Mouse (Mus musculus): ENCODE measurements around the gene Gfi1b. TPM values are rescaled to one million over a fixed set of nuclear protein-coding genes. Genes with fewer than 3 reads are reported as not detected.
A peak's percentile ranks its signal among the peaks of the same experiment; 100 is the strongest.

Gene Gfi1b
- polyA plus RNA-seq, 1 experiment, result 0.55 TPM

GRCm38 (mm10) chr2:28616874-28617273, 4.9 kb downstream of the Gfi1b start:
- no peak overlapping the region for H3K27ac ChIP-seq (ENCODE audit: insufficient read depth, low read depth, low read length)
- no peak overlapping the region for H3K4me3 ChIP-seq (ENCODE audit: insufficient read depth, low read length)
- no peak for TF ChIP-seq CTCF (IDR thresholded peaks at IDR 0.05; ENCODE audit: low read depth, low read length)
- TF ChIP-seq POLR2A (IDR thresholded peaks at IDR 0.05; ENCODE audit: borderline replicate concordance, low read depth, low read length), result no peak
- peaks cover 13% of the 10 kb centered on the region for H3K4me1 ChIP-seq (ENCODE audit: control insufficient read depth, insufficient read depth, low read length)

- no peak overlapping the region for H3K27ac ChIP-seq (ENCODE audit: insufficient read depth, low read depth, low read length)
- H3K4me3 ChIP-seq (ENCODE audit: insufficient read depth, low read length), result no peak overlapping the region
- TF ChIP-seq POLR2A (IDR thresholded peaks at IDR 0.05; ENCODE audit: borderline replicate concordance, low read depth, low read length) (no peak), CTCF (IDR thresholded peaks at IDR 0.05; ENCODE audit: low read depth, low read length) (peak; percentile 23; the same call in 1 of the 2 replicates)
- H3K4me1 ChIP-seq (ENCODE audit: control insufficient read depth, insufficient read depth, low read length), result peaks cover 18% of the 10 kb centered on the region
Observed at GRCm38 (mm10) chr2:28616358-28616757, 5.4 kb downstream of the Gfi1b start.

GRCm38 (mm10) chr2:28613599-28613998, 8.2 kb downstream of the Gfi1b start:
- H3K4me3 ChIP-seq (ENCODE audit: insufficient read depth, low read length), result no peak overlapping the region
- TF ChIP-seq CTCF (IDR thresholded peaks at IDR 0.05; ENCODE audit: low read depth, low read length) (no peak), POLR2A (IDR thresholded peaks at IDR 0.05; ENCODE audit: borderline replicate concordance, low read depth, low read length) (no peak)
- H3K27ac ChIP-seq (ENCODE audit: insufficient read depth, low read depth, low read length), result no peak overlapping the region
- H3K4me1 ChIP-seq (ENCODE audit: control insufficient read depth, insufficient read depth, low read length), result peaks cover 13% of the 10 kb centered on the region

- Histone ChIP-seq H3K27ac (ENCODE audit: insufficient read depth, low read depth, low read length) (no peak overlapping the region), H3K4me1 (ENCODE audit: control insufficient read depth, insufficient read depth, low read length) (peaks cover 12% of the 10 kb centered on the region), H3K4me3 (ENCODE audit: insufficient read depth, low read length) (no peak overlapping the region)
- TF ChIP-seq CTCF (IDR thresholded peaks at IDR 0.05; ENCODE audit: low read depth, low read length), result no peak
- no peak for TF ChIP-seq POLR2A (IDR thresholded peaks at IDR 0.05; ENCODE audit: borderline replicate concordance, low read depth, low read length)
Observed at GRCm38 (mm10) chr2:28612436-28613063, 9.2 kb downstream of the Gfi1b start.

- TF ChIP-seq POLR2A (IDR thresholded peaks at IDR 0.05; ENCODE audit: borderline replicate concordance, low read depth, low read length), result no peak
- no peak for TF ChIP-seq CTCF (IDR thresholded peaks at IDR 0.05; ENCODE audit: low read depth, low read length)
- H3K27ac ChIP-seq (ENCODE audit: insufficient read depth, low read depth, low read length), result no peak overlapping the region
- no peak overlapping the region for H3K4me3 ChIP-seq (ENCODE audit: insufficient read depth, low read length)
- H3K4me1 ChIP-seq (ENCODE audit: control insufficient read depth, insufficient read depth, low read length), result peaks cover 12% of the 10 kb centered on the region
Observed at GRCm38 (mm10) chr2:28611407-28611787, 10.4 kb downstream of the Gfi1b start.

- H3K4me1 ChIP-seq (ENCODE audit: control insufficient read depth, insufficient read depth, low read length), result peaks cover 12% of the 10 kb centered on the region
- no peak overlapping the region for H3K4me3 ChIP-seq (ENCODE audit: insufficient read depth, low read length)
- TF ChIP-seq CTCF (IDR thresholded peaks at IDR 0.05; ENCODE audit: low read depth, low read length), result no peak
- no peak for TF ChIP-seq POLR2A (IDR thresholded peaks at IDR 0.05; ENCODE audit: borderline replicate concordance, low read depth, low read length)
- no peak overlapping the region for H3K27ac ChIP-seq (ENCODE audit: insufficient read depth, low read depth, low read length)
Observed at GRCm38 (mm10) chr2:28610716-28611406, 10.9 kb downstream of the Gfi1b start.

- no peak overlapping the region for H3K4me3 ChIP-seq (ENCODE audit: insufficient read depth, low read length)
- H3K4me1 ChIP-seq (ENCODE audit: control insufficient read depth, insufficient read depth, low read length), result peaks cover 12% of the 10 kb centered on the region
- TF ChIP-seq CTCF (IDR thresholded peaks at IDR 0.05; ENCODE audit: low read depth, low read length), result no peak
- TF ChIP-seq POLR2A (IDR thresholded peaks at IDR 0.05; ENCODE audit: borderline replicate concordance, low read depth, low read length), result no peak
- H3K27ac ChIP-seq (ENCODE audit: insufficient read depth, low read depth, low read length), result no peak overlapping the region
Observed at GRCm38 (mm10) chr2:28609851-28610250, 11.9 kb downstream of the Gfi1b start.

- Histone ChIP-seq H3K4me3 (ENCODE audit: insufficient read depth, low read length) (no peak overlapping the region), H3K4me1 (ENCODE audit: control insufficient read depth, insufficient read depth, low read length) (peaks cover 12% of the 10 kb centered on the region), H3K27ac (ENCODE audit: insufficient read depth, low read depth, low read length) (no peak overlapping the region)
- no peak for TF ChIP-seq POLR2A (IDR thresholded peaks at IDR 0.05; ENCODE audit: borderline replicate concordance, low read depth, low read length)
- TF ChIP-seq CTCF (IDR thresholded peaks at IDR 0.05; ENCODE audit: low read depth, low read length), result no peak
Observed at GRCm38 (mm10) chr2:28607341-28608165, 14.2 kb downstream of the Gfi1b start.

- TF ChIP-seq POLR2A (IDR thresholded peaks at IDR 0.05; ENCODE audit: borderline replicate concordance, low read depth, low read length) (no peak), CTCF (IDR thresholded peaks at IDR 0.05; ENCODE audit: low read depth, low read length) (no peak)
- Histone ChIP-seq H3K27ac (ENCODE audit: insufficient read depth, low read depth, low read length) (no peak overlapping the region), H3K4me3 (ENCODE audit: insufficient read depth, low read length) (no peak overlapping the region), H3K4me1 (ENCODE audit: control insufficient read depth, insufficient read depth, low read length) (peaks cover 8% of the 10 kb centered on the region)
Observed at GRCm38 (mm10) chr2:28606601-28607340, 15.0 kb downstream of the Gfi1b start.

All from bone marrow macrophage, adult 2 months (primary cell).